Mouse (Mus musculus) hindbrain, embryonic 12.5 days (tissue): ENCODE data around the gene Thoc6. TPM values are rescaled to one million over a fixed set of nuclear protein-coding genes. Genes with fewer than 3 reads are reported as not detected.

Experiments used
- polyA plus RNA-seq: library from polyadenylated mRNA; unstranded; fragments of >200 nt; fragmentation: Nextera tagmentation; extraction: Ambion mirVana; gene quantifications from 2 replicates; pipeline ENCODE4 v1.2.1, GENCODE M21; 2016

The Thoc6 gene
- polyA plus RNA-seq, 1 experiment from 2014 or later = 47.5 TPM

Other genes with a start within 250 kb of the Thoc6 start
- not detected in 2 replicates for gene Vmn2r117, start 194.2 kb downstream of the Thoc6 start, polyA plus RNA-seq
- gene Zfp213, start 109.6 kb downstream of the Thoc6 start, polyA plus RNA-seq = 20.8 and 21.3 TPM in 2 replicates
- gene Zfp13, start 74.4 kb downstream of the Thoc6 start, polyA plus RNA-seq = 24.9 and 26.1 TPM in 2 replicates
- 0.46 and 0.93 TPM in 2 replicates for gene Zscan10, start 73.0 kb downstream of the Thoc6 start, polyA plus RNA-seq
- 1.9 and 2.3 TPM in 2 replicates for gene Mmp25, start 28.6 kb downstream of the Thoc6 start, polyA plus RNA-seq
- gene Bicdl2, start 13.4 kb downstream of the Thoc6 start, polyA plus RNA-seq = 0.50 and 0.57 TPM in 2 replicates
- gene Hcfc1r1, start 286 bp downstream of the Thoc6 start, polyA plus RNA-seq = 65.5 and 69.0 TPM in 2 replicates
- gene Tnfrsf12a, start 3.6 kb upstream of the Thoc6 start, polyA plus RNA-seq = 2.8 and 4.2 TPM in 2 replicates
- 14.6 and 35.0 TPM in 2 replicates for gene Cldn6, start 5.4 kb upstream of the Thoc6 start, polyA plus RNA-seq
- 5.5 and 14.6 TPM in 2 replicates for gene Cldn9, start 10.1 kb upstream of the Thoc6 start, polyA plus RNA-seq
- gene 1520401A03Rik, start 48.9 kb upstream of the Thoc6 start, polyA plus RNA-seq = 0.21 and 1.2 TPM in 2 replicates
- gene Pkmyt1, start 52.5 kb upstream of the Thoc6 start, polyA plus RNA-seq = 29.1 and 31.2 TPM in 2 replicates
- 40.3 and 41.6 TPM in 2 replicates for gene Paqr4, start 67.0 kb upstream of the Thoc6 start, polyA plus RNA-seq
- gene Kremen2, start 72.0 kb upstream of the Thoc6 start, polyA plus RNA-seq = 2.9 and 5.7 TPM in 2 replicates
- 203 and 212 TPM in 2 replicates for gene Flywch1, start 97.7 kb upstream of the Thoc6 start, polyA plus RNA-seq
- 48.1 and 49.4 TPM in 2 replicates for gene Flywch2, start 112.2 kb upstream of the Thoc6 start, polyA plus RNA-seq
- 670 and 682 TPM in 2 replicates for gene Srrm2, start 116.7 kb upstream of the Thoc6 start, polyA plus RNA-seq
- gene Elob, start 155.3 kb upstream of the Thoc6 start, polyA plus RNA-seq = 1,047 and 1,117 TPM in 2 replicates
- gene Prss33, start 162.2 kb upstream of the Thoc6 start, polyA plus RNA-seq = 0.26 TPM in 1 of 2 replicates, not detected in the other
- gene Prss32, start 170.0 kb upstream of the Thoc6 start, polyA plus RNA-seq = not detected in 2 replicates
- gene Prss41, start 170.3 kb upstream of the Thoc6 start, polyA plus RNA-seq = 0.72 and 1.3 TPM in 2 replicates
- gene Prss21, start 194.2 kb upstream of the Thoc6 start, polyA plus RNA-seq = not detected in 2 replicates
- not detected in 2 replicates for gene Dcpp1, start 207.0 kb upstream of the Thoc6 start, polyA plus RNA-seq
- gene Dcpp2, start 207.0 kb upstream of the Thoc6 start, polyA plus RNA-seq = not detected in 2 replicates
- not detected in 2 replicates for gene Dcpp3, start 243.6 kb upstream of the Thoc6 start, polyA plus RNA-seq